In the genomic region with DNA sequence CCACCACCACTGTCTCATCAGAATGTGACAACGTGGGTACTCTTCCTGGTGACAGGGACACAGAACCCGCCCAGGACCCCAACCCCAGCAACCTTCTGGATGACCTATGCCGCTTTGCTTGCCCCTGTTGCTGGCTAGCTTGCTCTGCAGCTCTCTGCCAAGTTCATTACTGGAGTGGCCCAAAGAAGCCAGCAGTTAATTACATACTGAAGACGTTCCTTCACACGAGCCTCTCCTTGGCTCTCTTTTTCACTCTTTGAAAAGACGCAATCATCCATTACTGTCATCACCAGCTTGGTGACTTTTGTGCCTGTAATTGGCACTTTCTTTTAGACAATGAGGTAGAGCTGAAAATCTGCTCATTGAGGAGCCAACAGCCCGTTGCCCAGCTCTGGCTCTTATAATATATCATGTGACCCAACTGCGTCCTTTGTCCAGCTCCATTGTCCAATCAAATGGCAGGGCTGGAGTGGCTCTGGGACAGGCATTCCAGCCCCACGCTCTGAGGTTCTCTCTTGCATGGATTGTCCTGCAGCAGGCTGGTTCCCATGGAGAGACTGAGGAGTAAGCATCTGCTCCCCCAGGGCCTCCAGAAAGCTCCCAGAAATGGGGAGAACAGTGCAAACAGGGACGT, we compare ENCODE assay signal across 17 mouse cellular contexts.
DNase-seq lines count a peak whose midpoint lies in the region; ATAC-seq and TF ChIP-seq lines count a peak whose summit lies in the region.
"Had no signal": no experiment of that assay in that cellular context is flagged by ENCODE, and none has a peak within 500 bp of the region (broad histone marks: within the 10 kb centered on the region; RNA-seq: fewer than 3 reads in every experiment).

No protein-coding gene starts in this region.

- no peak overlapping the region for H3K9ac ChIP-seq in forebrain, embryonic 14.5 days (ENCODE audit: low read length)
- no peak overlapping the region for H3K9ac ChIP-seq in hindbrain, postnatal 0 days (replicated peaks; ENCODE audit: low read length)
- no peak overlapping the region for H3K9ac ChIP-seq in heart, embryonic 11.5 days (ENCODE audit: low read depth, low read length)
- H3K9ac ChIP-seq in lung, postnatal 0 days (replicated peaks; ENCODE audit: low read depth): no peak overlapping the region
- H3K9ac ChIP-seq: liver, embryonic 13.5 days had no signal

- intact Hi-C loops in left cerebral cortex, postnatal 4 days (cut with DNase I): no loop called here

- no peaks in the 10 kb centered on the region for H3K9me3 ChIP-seq in forebrain, embryonic 14.5 days (replicated peaks; ENCODE audit: control insufficient read depth, low read length)
- no peaks in the 10 kb centered on the region for H3K9me3 ChIP-seq in hindbrain, postnatal 0 days (ENCODE audit: low read length)
- H3K9me3 ChIP-seq in heart, embryonic 11.5 days (replicated peaks; ENCODE audit: control insufficient read depth, low read length): no peaks in the 10 kb centered on the region
- H3K9me3 ChIP-seq in lung, postnatal 0 days (ENCODE audit: low read length): no peaks in the 10 kb centered on the region
- H3K9me3 ChIP-seq: liver, embryonic 13.5 days had no signal

- H3K36me3 ChIP-seq in forebrain, embryonic 14.5 days (ENCODE audit: control insufficient read depth, insufficient read depth, low read length): no peaks in the 10 kb centered on the region
- no peaks in the 10 kb centered on the region for H3K36me3 ChIP-seq in hindbrain, postnatal 0 days (ENCODE audit: insufficient read depth, low read length)
- H3K36me3 ChIP-seq in heart, embryonic 11.5 days (ENCODE audit: control insufficient read depth, insufficient read depth, low read length): no peaks in the 10 kb centered on the region
- no peaks in the 10 kb centered on the region for H3K36me3 ChIP-seq in lung, postnatal 0 days (ENCODE audit: insufficient read depth, low read length)
- H3K36me3 ChIP-seq: liver, embryonic 13.5 days had no signal

- no peak for TF ChIP-seq CTCF in hindbrain, postnatal 0 days (IDR thresholded peaks at IDR 0.05; ENCODE audit: low read depth)
- TF ChIP-seq CTCF in lung, postnatal 0 days (IDR thresholded peaks at IDR 0.05): no peak

- peaks cover 6% of the 10 kb centered on the region; the same call in 1 of the 2 replicates for H3K4me1 ChIP-seq in forebrain, embryonic 14.5 days (ENCODE audit: control insufficient read depth, insufficient read depth, low read length)
- H3K4me1 ChIP-seq in hindbrain, postnatal 0 days (ENCODE audit: insufficient read depth, low read length): no peaks in the 10 kb centered on the region
- H3K4me1 ChIP-seq in heart, embryonic 11.5 days (ENCODE audit: control insufficient read depth, insufficient read depth, low read length): no peaks in the 10 kb centered on the region
- H3K4me1 ChIP-seq in lung, postnatal 0 days (ENCODE audit: insufficient read depth, low read depth, low read length): no peaks in the 10 kb centered on the region
- H3K4me1 ChIP-seq: liver, embryonic 13.5 days had no signal

- peak; percentile 55; the same call in 1 of the 2 replicates for ATAC-seq in forebrain, embryonic 14.5 days
- peak; percentile 96 for ATAC-seq in hindbrain, postnatal 0 days
- no peak for ATAC-seq in heart, embryonic 11.5 days (replicated peaks; ENCODE audit: insufficient number of reproducible peaks, low FRiP score, low TSS enrichment)
- no peak for ATAC-seq in lung, postnatal 0 days
- ATAC-seq: Patski had no signal

- no peak overlapping the region for H3K27ac ChIP-seq in forebrain, embryonic 14.5 days (ENCODE audit: low read depth, low read length)
- no peak overlapping the region for H3K27ac ChIP-seq in hindbrain, postnatal 0 days
- no peak overlapping the region for H3K27ac ChIP-seq in heart, embryonic 11.5 days (ENCODE audit: low read depth, low read length)
- no peak overlapping the region for H3K27ac ChIP-seq in lung, postnatal 0 days (ENCODE audit: low read length)
- H3K27ac ChIP-seq: liver, embryonic 13.5 days had no signal

- peak; percentile 60 for DNase-seq in left cerebral cortex, postnatal 4 days
- DNase-seq in left cerebral cortex, adult 11 months (ENCODE audit: low spot score): no peak
- DNase-seq in embryo, embryonic 10.5 days (ENCODE audit: low spot score): peak; percentile 55
- DNase-seq in forebrain, embryonic 14.5 days (ENCODE audit: low spot score): peak; percentile 55
- DNase-seq in hindbrain, postnatal 0 days (ENCODE audit: low spot score): peak; percentile 76
- no peak for DNase-seq in urinary bladder, postnatal 36 days (ENCODE audit: low spot score in 2 of 2)
- no peak for DNase-seq in lung, postnatal 0 days (ENCODE audit: low spot score)
- DNase-seq: gastrocnemius, postnatal 25 days; kidney, postnatal 14 days; liver, embryonic 13.5 days; lung, postnatal 14 days; midbrain, embryonic 14.5 days; thymus, adult 2 months had no signal

- no peak overlapping the region for H3K4me2 ChIP-seq in forebrain, embryonic 14.5 days (ENCODE audit: low read length)
- H3K4me2 ChIP-seq in hindbrain, postnatal 0 days (ENCODE audit: low read depth, low read length): no peak overlapping the region
- no peak overlapping the region for H3K4me2 ChIP-seq in heart, embryonic 11.5 days
- no peak overlapping the region for H3K4me2 ChIP-seq in lung, postnatal 0 days (replicated peaks; ENCODE audit: low read depth, low read length)
- H3K4me2 ChIP-seq: liver, embryonic 13.5 days had no signal

- no peak for TF ChIP-seq EP300 in lung, postnatal 0 days (IDR thresholded peaks at IDR 0.05)

- H3K27me3 ChIP-seq in forebrain, embryonic 14.5 days (replicated peaks; ENCODE audit: control insufficient read depth, insufficient read depth, low read length): no peaks in the 10 kb centered on the region
- H3K27me3 ChIP-seq in hindbrain, postnatal 0 days (ENCODE audit: insufficient read depth, low read length): no peaks in the 10 kb centered on the region
- no peaks in the 10 kb centered on the region for H3K27me3 ChIP-seq in heart, embryonic 11.5 days (ENCODE audit: control insufficient read depth, insufficient read depth, low read length)
- H3K27me3 ChIP-seq in lung, postnatal 0 days (replicated peaks; ENCODE audit: insufficient read depth, low read length): no peaks in the 10 kb centered on the region
- H3K27me3 ChIP-seq: CH12.LX; liver, embryonic 13.5 days; Patski had no signal

- 40% methylated on average over 10 of the region's 10 CpGs for WGBS in forebrain, embryonic 14.5 days
- WGBS in hindbrain, postnatal 0 days: 40% methylated on average over 10 of the region's 10 CpGs
- WGBS in heart, embryonic 11.5 days (ENCODE audit: insufficient replicate concordance): 77% methylated on average over 10 of the region's 10 CpGs
- 75% methylated on average over 10 of the region's 10 CpGs for WGBS in lung, postnatal 0 days

- no peak overlapping the region for H3K4me3 ChIP-seq in forebrain, embryonic 14.5 days (ENCODE audit: low read depth, low read length)
- no peak overlapping the region for H3K4me3 ChIP-seq in hindbrain, postnatal 0 days (ENCODE audit: low read length)
- no peak overlapping the region for H3K4me3 ChIP-seq in heart, embryonic 11.5 days (ENCODE audit: low read depth, low read length)
- H3K4me3 ChIP-seq in lung, postnatal 0 days (ENCODE audit: low read depth, low read length): no peak overlapping the region
- H3K4me3 ChIP-seq: erythroblast, embryonic 14.5 days; liver, embryonic 13.5 days had no signal

Comparison
In these comparisons a context has a peak if more than half of its experiments do, and no peak if none do; other contexts are left out.
1. DNase-seq: peak in left cerebral cortex, postnatal 4 days (single experiment), embryo, embryonic 10.5 days (single experiment), forebrain, embryonic 14.5 days (single experiment) and hindbrain, postnatal 0 days (single experiment); none in left cerebral cortex, adult 11 months (single experiment), urinary bladder, postnatal 36 days (0 of 2) and lung, postnatal 0 days (single experiment).
2. ATAC-seq: peak in forebrain, embryonic 14.5 days (single experiment) and hindbrain, postnatal 0 days (single experiment); none in heart, embryonic 11.5 days (single experiment) and lung, postnatal 0 days (single experiment).